Mouse (Mus musculus): Measurements from ENCODE around the gene Rbbp5. TPM values are rescaled to one million over a fixed set of nuclear protein-coding genes. Genes with fewer than 3 reads are reported as not detected.
A peak's percentile ranks its signal among the peaks of the same experiment; 100 is the strongest.

Rbbp5 gene
- polyA plus RNA-seq, 1 experiment = 68.1 TPM

GRCm38 (mm10) chr1:132516776-132517175 is 39.6 kb downstream of the Rbbp5 start:
- H3K27me3 ChIP-seq (ENCODE audit: control insufficient read depth, insufficient read depth, low read length) = no peaks in the 10 kb centered on the region
- DNase-seq = peak; percentile 24 to 35
- no peak overlapping the region for H3K27ac ChIP-seq (ENCODE audit: insufficient read depth, low read length)
- H3K4me1 ChIP-seq (ENCODE audit: control insufficient read depth, insufficient read depth, low read length) = peaks cover 40% of the 10 kb centered on the region
- no peak for TF ChIP-seq CTCF (IDR thresholded peaks at IDR 0.05; ENCODE audit: borderline replicate concordance, insufficient read depth, low read depth, low read length)
- TF ChIP-seq POLR2A (IDR thresholded peaks at IDR 0.05; ENCODE audit: borderline replicate concordance, insufficient read depth, low read length) = no peak
- no peak overlapping the region for H3K4me3 ChIP-seq (replicated peaks; ENCODE audit: insufficient read depth, low read depth, low read length)
- WGBS = 68% methylated on average over 11 of the region's 11 CpGs

- Histone ChIP-seq H3K4me1 (ENCODE audit: control insufficient read depth, insufficient read depth, low read length) (peaks cover 26% of the 10 kb centered on the region), H3K4me3 (replicated peaks; ENCODE audit: insufficient read depth, low read depth, low read length) (no peak overlapping the region), H3K27ac (ENCODE audit: insufficient read depth, low read length) (0 out of 2 replicates have a peak overlapping the region, but pooled peaks have one; percentile 26), H3K27me3 (ENCODE audit: control insufficient read depth, insufficient read depth, low read length) (no peaks in the 10 kb centered on the region)
- 18% methylated on average over 18 of the region's 18 CpGs for WGBS
- DNase-seq = peak; percentile 82 to 83
- TF ChIP-seq CTCF (IDR thresholded peaks at IDR 0.05; ENCODE audit: borderline replicate concordance, insufficient read depth, low read depth, low read length) (no peak), POLR2A (IDR thresholded peaks at IDR 0.05; ENCODE audit: borderline replicate concordance, insufficient read depth, low read length) (no peak)
Measured at GRCm38 (mm10) chr1:132518621-132519020, 41.5 kb downstream of the Rbbp5 start.

- Histone ChIP-seq H3K27me3 (ENCODE audit: control insufficient read depth, insufficient read depth, low read length) (no peaks in the 10 kb centered on the region), H3K27ac (ENCODE audit: insufficient read depth, low read length) (no peak overlapping the region), H3K4me1 (ENCODE audit: control insufficient read depth, insufficient read depth, low read length) (peaks cover 21% of the 10 kb centered on the region), H3K4me3 (replicated peaks; ENCODE audit: insufficient read depth, low read depth, low read length) (no peak overlapping the region)
- 85% methylated on average over 11 of the region's 11 CpGs for WGBS
- peak in 1 of 2 experiments; percentile 9 for DNase-seq
- no peak for TF ChIP-seq POLR2A (IDR thresholded peaks at IDR 0.05; ENCODE audit: borderline replicate concordance, insufficient read depth, low read length)
- TF ChIP-seq CTCF (IDR thresholded peaks at IDR 0.05; ENCODE audit: borderline replicate concordance, insufficient read depth, low read depth, low read length) = no peak
Measured at GRCm38 (mm10) chr1:132519734-132520133, 42.6 kb downstream of the Rbbp5 start.

- Histone ChIP-seq H3K27me3 (ENCODE audit: control insufficient read depth, insufficient read depth, low read length) (no peaks in the 10 kb centered on the region), H3K27ac (ENCODE audit: insufficient read depth, low read length) (no peak overlapping the region), H3K4me1 (ENCODE audit: control insufficient read depth, insufficient read depth, low read length) (peaks cover 28% of the 10 kb centered on the region), H3K4me3 (replicated peaks; ENCODE audit: insufficient read depth, low read depth, low read length) (no peak overlapping the region)
- peak; percentile 38 to 41 for DNase-seq
- TF ChIP-seq POLR2A (IDR thresholded peaks at IDR 0.05; ENCODE audit: borderline replicate concordance, insufficient read depth, low read length) = no peak
- no peak for TF ChIP-seq CTCF (IDR thresholded peaks at IDR 0.05; ENCODE audit: borderline replicate concordance, insufficient read depth, low read depth, low read length)
- WGBS = 32% methylated on average over 2 of the region's 6 CpGs
Measured at GRCm38 (mm10) chr1:132520764-132521163, 43.6 kb downstream of the Rbbp5 start.

- no peak overlapping the region for H3K4me3 ChIP-seq (replicated peaks; ENCODE audit: insufficient read depth, low read depth, low read length)
- TF ChIP-seq POLR2A (IDR thresholded peaks at IDR 0.05; ENCODE audit: borderline replicate concordance, insufficient read depth, low read length) (no peak), CTCF (IDR thresholded peaks at IDR 0.05; ENCODE audit: borderline replicate concordance, insufficient read depth, low read depth, low read length) (no peak)
- peaks cover 49% of the 10 kb centered on the region for H3K4me1 ChIP-seq (ENCODE audit: control insufficient read depth, insufficient read depth, low read length)
- WGBS = 31% methylated on average over 8 of the region's 8 CpGs
- no peak overlapping the region for H3K27ac ChIP-seq (ENCODE audit: insufficient read depth, low read length)
- no peaks in the 10 kb centered on the region for H3K27me3 ChIP-seq (ENCODE audit: control insufficient read depth, insufficient read depth, low read length)
- peak in 1 of 2 experiments; percentile 26 for DNase-seq
Measured at GRCm38 (mm10) chr1:132523048-132523447, 45.9 kb downstream of the Rbbp5 start.

- peaks cover 48% of the 10 kb centered on the region for H3K4me1 ChIP-seq (ENCODE audit: control insufficient read depth, insufficient read depth, low read length)
- TF ChIP-seq CTCF (IDR thresholded peaks at IDR 0.05; ENCODE audit: borderline replicate concordance, insufficient read depth, low read depth, low read length) = peak; percentile 60
- no peak for TF ChIP-seq POLR2A (IDR thresholded peaks at IDR 0.05; ENCODE audit: borderline replicate concordance, insufficient read depth, low read length)
- WGBS = 35% methylated on average over 4 of the region's 4 CpGs
Measured at GRCm38 (mm10) chr1:132523920-132524319, 46.8 kb downstream of the Rbbp5 start.

GRCm38 (mm10) chr1:132525832-132526231 is 48.7 kb downstream of the Rbbp5 start:
- WGBS = 2% methylated on average over 10 of the region's 10 CpGs
- H3K4me1 ChIP-seq (ENCODE audit: control insufficient read depth, insufficient read depth, low read length) = peaks cover 51% of the 10 kb centered on the region
- no peak overlapping the region for H3K4me3 ChIP-seq (replicated peaks; ENCODE audit: insufficient read depth, low read depth, low read length)
- DNase-seq = peak; percentile 82 to 87
- no peak for TF ChIP-seq POLR2A (IDR thresholded peaks at IDR 0.05; ENCODE audit: borderline replicate concordance, insufficient read depth, low read length)
- TF ChIP-seq CTCF (IDR thresholded peaks at IDR 0.05; ENCODE audit: borderline replicate concordance, insufficient read depth, low read depth, low read length) = peak; percentile 65
- H3K27me3 ChIP-seq (ENCODE audit: control insufficient read depth, insufficient read depth, low read length) = no peaks in the 10 kb centered on the region
- H3K27ac ChIP-seq (ENCODE audit: insufficient read depth, low read length) = peak overlapping the region; percentile 85

More at GRCm38 (mm10) chr1:132523920-132524319, 46.8 kb downstream of the Rbbp5 start:
- no peak overlapping the region for H3K4me3 ChIP-seq (replicated peaks; ENCODE audit: insufficient read depth, low read depth, low read length)
- no peak overlapping the region for H3K27ac ChIP-seq (ENCODE audit: insufficient read depth, low read length)
- peak; percentile 49 to 61 for DNase-seq
- no peaks in the 10 kb centered on the region for H3K27me3 ChIP-seq (ENCODE audit: control insufficient read depth, insufficient read depth, low read length)

GRCm38 (mm10) chr1:132528071-132528470 is 50.9 kb downstream of the Rbbp5 start:
- peak; percentile 49 to 52 for DNase-seq
- WGBS = 25% methylated on average over 13 of the region's 13 CpGs
- H3K27me3 ChIP-seq (ENCODE audit: control insufficient read depth, insufficient read depth, low read length) = no peaks in the 10 kb centered on the region
- TF ChIP-seq CTCF (IDR thresholded peaks at IDR 0.05; ENCODE audit: borderline replicate concordance, insufficient read depth, low read depth, low read length) (no peak), POLR2A (IDR thresholded peaks at IDR 0.05; ENCODE audit: borderline replicate concordance, insufficient read depth, low read length) (no peak)
- H3K4me1 ChIP-seq (ENCODE audit: control insufficient read depth, insufficient read depth, low read length) = peaks cover 73% of the 10 kb centered on the region
- no peak overlapping the region for H3K4me3 ChIP-seq (replicated peaks; ENCODE audit: insufficient read depth, low read depth, low read length)
- H3K27ac ChIP-seq (ENCODE audit: insufficient read depth, low read length) = peak overlapping the region; percentile 85
